Mouse (Mus musculus) midbrain, postnatal 0 days (tissue): ENCODE measurements at regions not wholly inside any gene's neighbourhood (a gene's known extent, or its start where the extent isn't known, plus 50 kb on each side); places are given as distances from the start of the nearest gene placed in this dataset.

Source experiments
- ATAC-seq: fragments of 200-750 bp; cut with Nextera tagmentation; 2 replicates; pipeline ENCODE4 v1.8.0; 2017; ENCODE audit warnings: moderate number of reproducible peaks, mild to moderate bottlenecking, moderate TSS enrichment, moderate library complexity; ENCODE audit not compliant: low FRiP score
- DNase-seq: peaks from one replicate; pipeline ENCODE4 v3.0.0-alpha.2; 2015; ENCODE audit warnings: low spot score
- H3K27ac ChIP-seq: fragments of 300-500 bp; sonication (generic); 2 replicates; pipeline ENCODE4 v1.5.1; 2014; ENCODE audit warnings: low read depth, mild to moderate bottlenecking, low read length, mixed read lengths
- H3K27me3 ChIP-seq: fragments of 300-500 bp; sonication (generic); 2 replicates; pipeline ENCODE4 v1.6.1; 2014; ENCODE audit warnings: low read length, control low read depth, mixed read lengths; ENCODE audit not compliant: insufficient read depth
- H3K36me3 ChIP-seq: fragments of 300-500 bp; sonication (generic); 2 replicates; pipeline ENCODE4 v1.6.1; 2014; ENCODE audit warnings: low read length, control low read depth, mixed read lengths; ENCODE audit not compliant: insufficient read depth
- H3K4me1 ChIP-seq: fragments of 300-500 bp; sonication (generic); 2 replicates; pipeline ENCODE4 v1.6.1; 2014; ENCODE audit warnings: mild to moderate bottlenecking, control low read depth, antibody characterized with exemption, low read length, mixed read lengths; ENCODE audit not compliant: insufficient read depth
- H3K4me2 ChIP-seq: fragments of 300-500 bp; sonication (generic); 2 replicates; pipeline ENCODE4 v1.6.1; 2014; ENCODE audit warnings: low read depth, mild to moderate bottlenecking, low read length, mixed read lengths; ENCODE audit not compliant: poor library complexity, severe bottlenecking
- H3K4me3 ChIP-seq: fragments of 300-500 bp; sonication (generic); 2 replicates; pipeline ENCODE4 v1.5.1; 2014; ENCODE audit warnings: low read depth, mild to moderate bottlenecking, low read length, moderate library complexity
- H3K9ac ChIP-seq: fragments of 300-500 bp; sonication (generic); replicated peaks from 2 replicates; pipeline ENCODE4 v1.6.1; 2014; ENCODE audit warnings: mild to moderate bottlenecking, low read length, moderate library complexity, mixed read lengths; ENCODE audit not compliant: poor library complexity, severe bottlenecking
- H3K9me3 ChIP-seq: fragments of 300-500 bp; sonication (generic); 2 replicates; pipeline ENCODE4 v1.6.1; 2016; ENCODE audit warnings: low read length, control low read depth
- CTCF ChIP-seq: IDR thresholded peaks from 2 replicates; pipeline ENCODE4 v1.5.1; 2016; ENCODE audit warnings: antibody characterized with exemption, mild to moderate bottlenecking
- WGBS: fragments of 180-500 bp; shearing (Covaris S2); extraction: QIAGEN DNeasy Blood & Tissue Kit; methylation state at CpG from one replicate; pipeline ENCODE4 v1.1.7; 2014; 5-methylcytosine and 5-hydroxymethylcytosine counted together

DNA sequence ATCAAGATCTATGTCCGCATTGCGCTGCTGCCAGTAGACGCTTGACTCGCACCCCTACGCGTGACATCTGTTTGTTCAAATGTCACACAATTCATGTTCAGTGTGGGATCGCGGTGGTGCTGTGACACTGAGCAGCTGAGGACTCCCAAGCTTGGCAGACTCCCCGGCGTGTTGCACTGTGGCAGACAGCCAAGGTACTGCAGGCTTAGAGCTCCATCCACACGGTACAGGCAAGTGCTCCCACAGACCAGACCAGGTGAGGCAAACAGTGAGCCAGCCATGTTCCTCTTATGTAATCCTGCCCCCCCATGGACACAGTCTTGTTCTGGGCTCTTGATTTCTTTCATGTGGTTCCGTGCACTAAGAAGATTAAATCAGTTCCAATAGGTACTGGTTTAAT is 205.5 kb upstream of the Myocd start:
- Histone ChIP-seq H3K4me1 (no peaks in the 10 kb centered on the region), H3K27me3 (no peaks in the 10 kb centered on the region), H3K9me3 (no peaks in the 10 kb centered on the region), H3K9ac (no peak overlapping the region), H3K4me2 (peak overlapping the region; percentile 20; the same call in 1 of the 2 replicates), H3K4me3 (no peak overlapping the region), H3K27ac (no peak overlapping the region), H3K36me3 (no peaks in the 10 kb centered on the region)
- 64% methylated on average over 12 of the region's 12 CpGs for WGBS
- ATAC-seq, result no peak
- peak; percentile 58 for DNase-seq
- TF ChIP-seq CTCF, result no peak

DNA sequence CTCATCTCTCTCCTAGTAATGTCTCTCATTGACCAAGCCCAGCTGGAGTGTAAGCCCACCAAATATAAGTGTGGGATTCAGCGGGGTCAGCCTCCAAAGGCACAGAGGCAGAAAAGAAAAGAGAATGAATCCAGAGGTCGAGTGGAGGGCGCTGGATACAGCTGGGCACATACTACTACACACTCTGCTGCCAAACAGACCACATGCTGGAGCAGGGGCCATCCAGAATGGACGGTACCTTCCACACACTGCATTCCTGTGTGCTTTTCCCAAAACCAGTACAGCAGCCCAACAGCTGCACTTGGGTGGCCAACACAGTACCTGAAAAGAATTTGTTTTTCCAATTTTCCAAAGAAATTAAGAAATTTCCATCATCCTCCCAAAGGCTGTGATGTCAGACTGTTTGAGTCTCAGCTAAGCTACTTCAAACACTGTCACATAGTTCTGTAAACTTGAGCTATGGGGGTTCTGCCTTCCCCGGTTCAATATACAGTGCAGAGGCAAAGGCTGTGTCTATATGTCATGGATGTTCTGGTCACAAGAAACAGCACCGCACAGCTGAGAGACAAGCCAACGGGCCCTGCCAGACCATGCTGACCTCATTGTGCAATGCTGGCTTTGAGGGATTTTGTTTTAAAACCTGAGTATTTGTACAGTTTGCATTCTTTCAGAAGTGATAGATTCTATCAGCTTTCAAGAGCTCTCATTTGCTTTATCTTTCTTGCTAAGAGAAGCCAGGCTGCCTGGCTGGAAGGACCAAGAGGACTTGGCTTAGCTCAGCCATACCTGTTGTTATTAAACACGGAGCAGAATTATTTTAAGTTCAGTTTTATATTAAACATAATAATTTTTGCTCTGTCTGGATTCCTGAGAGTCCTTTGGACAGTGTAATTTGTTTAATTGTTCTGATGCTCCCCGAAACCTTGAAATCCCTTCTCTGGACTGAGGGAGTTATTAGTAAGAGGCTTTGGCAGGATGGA is 200.3 kb upstream of the Myocd start:
- Histone ChIP-seq H3K4me3 (no peak overlapping the region), H3K9ac (no peak overlapping the region), H3K4me1 (no peaks in the 10 kb centered on the region), H3K36me3 (no peaks in the 10 kb centered on the region), H3K9me3 (no peaks in the 10 kb centered on the region), H3K27me3 (no peaks in the 10 kb centered on the region), H3K27ac (no peak overlapping the region), H3K4me2 (no peak overlapping the region)
- WGBS, result 86% methylated on average over 9 of the region's 9 CpGs
- TF ChIP-seq CTCF, result no peak
- ATAC-seq (no peak), DNase-seq (no peak)

DNA sequence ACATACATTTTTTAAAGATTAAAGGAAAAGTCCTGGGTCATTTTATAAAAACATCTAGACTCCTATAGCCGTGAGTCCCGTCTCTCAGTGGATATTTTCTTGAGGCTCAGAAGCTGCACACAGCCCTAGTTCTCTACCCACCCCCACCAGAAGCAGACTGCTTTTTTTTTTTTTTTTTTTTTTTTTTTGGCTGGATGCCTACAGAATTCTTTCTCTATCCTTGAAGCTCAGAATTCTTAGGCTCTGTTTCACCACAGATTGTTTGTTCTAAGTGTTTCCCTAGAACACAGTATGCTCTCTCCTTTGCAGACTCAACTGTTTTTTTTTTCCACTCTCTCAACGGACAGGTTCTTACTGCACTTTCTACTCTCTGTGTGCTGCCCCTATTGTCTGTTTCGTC is 191.3 kb upstream of the Myocd start:
- Histone ChIP-seq H3K9ac (no peak overlapping the region), H3K4me2 (no peak overlapping the region), H3K27me3 (no peaks in the 10 kb centered on the region), H3K4me3 (no peak overlapping the region), H3K9me3 (no peaks in the 10 kb centered on the region), H3K36me3 (no peaks in the 10 kb centered on the region), H3K4me1 (no peaks in the 10 kb centered on the region), H3K27ac (no peak overlapping the region)
- 68% methylated on average over 4 of the region's 4 CpGs for WGBS
- TF ChIP-seq CTCF, result no peak
- DNase-seq, result no peak
- no peak for ATAC-seq

DNA sequence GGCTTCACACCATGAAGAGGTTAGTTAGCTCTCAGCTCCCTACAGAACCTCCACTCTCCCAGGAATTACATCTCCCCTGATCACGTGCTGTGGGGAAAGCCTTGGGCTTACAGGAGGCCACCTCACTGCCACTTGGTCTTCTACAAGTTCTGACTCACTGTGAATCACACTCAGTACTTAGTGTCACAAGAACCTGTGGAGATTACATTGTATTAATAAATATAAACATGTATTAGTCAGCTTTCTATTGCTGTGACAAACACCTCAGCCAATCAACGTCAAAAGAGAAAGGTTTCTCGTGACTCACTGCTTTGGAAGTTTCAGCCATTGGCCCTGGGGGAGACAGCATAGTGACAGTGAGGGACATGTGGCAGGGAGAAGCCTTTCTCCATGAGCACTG is 178.6 kb upstream of the Myocd start:
- H3K36me3 ChIP-seq, result no peaks in the 10 kb centered on the region
- H3K4me2 ChIP-seq, result no peak overlapping the region
- H3K9me3 ChIP-seq, result no peaks in the 10 kb centered on the region
- no peaks in the 10 kb centered on the region for H3K4me1 ChIP-seq
- H3K9ac ChIP-seq, result no peak overlapping the region
- DNase-seq (no peak), ATAC-seq (no peak)
- H3K4me3 ChIP-seq, result no peak overlapping the region
- 80% methylated on average over 3 of the region's 3 CpGs for WGBS
- H3K27me3 ChIP-seq, result no peaks in the 10 kb centered on the region
- TF ChIP-seq CTCF, result no peak
- H3K27ac ChIP-seq, result no peak overlapping the region

DNA sequence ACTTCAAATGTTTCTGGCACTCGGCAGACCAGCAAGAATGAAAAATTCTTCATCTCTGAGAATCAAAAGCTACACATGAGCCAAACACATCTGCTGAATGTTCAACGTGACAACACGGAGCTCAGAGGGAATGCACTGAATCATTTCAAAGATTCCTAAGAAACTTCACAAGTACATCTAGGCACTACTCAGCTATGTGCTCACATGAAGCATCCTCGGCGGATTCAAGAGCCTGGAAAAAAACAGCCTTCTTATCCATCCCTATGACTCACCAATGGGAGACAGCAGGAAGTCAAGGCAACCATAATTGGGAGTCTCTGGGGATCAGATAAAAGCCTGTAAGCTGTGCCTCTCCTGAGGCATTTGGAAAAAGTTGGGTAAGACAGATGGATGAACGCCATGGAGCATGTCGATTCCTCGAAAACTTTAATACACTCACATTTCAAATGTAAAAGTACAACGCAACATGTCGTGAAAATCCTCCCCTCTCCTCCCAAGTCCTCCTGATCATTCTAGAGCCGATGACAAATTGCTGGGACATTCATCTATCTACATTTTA is 173.8 kb upstream of the Myocd start:
- no peak for ATAC-seq
- DNase-seq, result no peak
- H3K4me1 ChIP-seq, result no peaks in the 10 kb centered on the region
- H3K27me3 ChIP-seq, result no peaks in the 10 kb centered on the region
- no peak overlapping the region for H3K9ac ChIP-seq
- 80% methylated on average over 11 of the region's 11 CpGs for WGBS
- H3K4me3 ChIP-seq, result no peak overlapping the region
- no peak overlapping the region for H3K27ac ChIP-seq
- TF ChIP-seq CTCF, result no peak
- H3K36me3 ChIP-seq, result no peaks in the 10 kb centered on the region
- H3K4me2 ChIP-seq, result no peak overlapping the region
- no peaks in the 10 kb centered on the region for H3K9me3 ChIP-seq

DNA sequence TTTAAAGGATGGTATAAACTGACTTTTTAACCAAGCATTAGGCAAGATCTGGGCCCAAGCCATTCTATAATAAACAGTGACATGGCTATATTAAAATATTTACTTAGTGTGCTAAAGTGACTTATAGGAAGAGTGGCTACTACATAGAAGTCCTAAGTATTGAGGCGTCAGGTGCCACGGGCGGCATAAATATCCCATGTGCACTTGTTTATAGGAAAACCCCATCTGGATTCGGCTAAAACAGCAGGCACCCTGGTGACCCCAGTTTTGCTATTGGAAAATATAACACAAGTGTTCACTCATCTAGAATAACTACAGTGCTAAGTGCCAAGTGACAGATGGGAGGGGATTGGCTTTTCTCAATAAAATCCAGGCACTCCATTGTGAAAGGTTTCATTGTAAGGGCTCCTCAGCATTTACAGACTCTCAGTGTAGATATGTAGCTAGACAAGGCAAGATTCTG is 165.9 kb upstream of the Myocd start:
- no peaks in the 10 kb centered on the region for H3K27me3 ChIP-seq
- H3K4me1 ChIP-seq, result no peaks in the 10 kb centered on the region
- ATAC-seq, result no peak
- TF ChIP-seq CTCF, result no peak
- no peak overlapping the region for H3K4me3 ChIP-seq
- DNase-seq, result peak; percentile 73
- 79% methylated on average over 4 of the region's 4 CpGs for WGBS
- H3K27ac ChIP-seq, result no peak overlapping the region
- no peaks in the 10 kb centered on the region for H3K9me3 ChIP-seq
- H3K4me2 ChIP-seq, result no peak overlapping the region
- no peaks in the 10 kb centered on the region for H3K36me3 ChIP-seq
- no peak overlapping the region for H3K9ac ChIP-seq
